Mouse (Mus musculus): ENCODE results near the gene Hist1h3c. TPM values are rescaled to one million over a fixed set of nuclear protein-coding genes. Genes with fewer than 3 reads are reported as not detected.
"Not testable (repeated sequence)": the region's sequence is repeated elsewhere in the genome, so short reads cannot be mapped to it uniquely, and the experiment has no call there.

Gene Hist1h3c
- total RNA-seq, 2 experiments from 2014 or later: 21.1 to 58.2 TPM

- DNase-seq; intact Hi-C loops (cut with DNase I): not testable (repeated sequence)
Observed at GRCm38 (mm10) chr13:23717593-23718245, 27.7 kb downstream of the Hist1h3c start.

- DNase-seq: no peak
- intact Hi-C loops (cut with DNase I): no loop called here
Observed at GRCm38 (mm10) chr13:23717176-23717575, 28.2 kb downstream of the Hist1h3c start.

GRCm38 (mm10) chr13:23716261-23717042 is 28.9 kb downstream of the Hist1h3c start:
- intact Hi-C loops (cut with DNase I): no loop called here

GRCm38 (mm10) chr13:23710374-23711089 is 34.9 kb downstream of the Hist1h3c start, which contains the start of gene Hfe:
Hfe (minus strand) TSS chr13:23710854.
- intact Hi-C loops (cut with DNase I): no loop called here

More at GRCm38 (mm10) chr13:23716261-23717042, 28.9 kb downstream of the Hist1h3c start:
- DNase-seq: no peak

GRCm38 (mm10) chr13:23709714-23710373 is 35.6 kb downstream of the Hist1h3c start:
- DNase-seq: peak in 1 of 2 experiments; percentile 29
- intact Hi-C loops (cut with DNase I): no loop called here

More at GRCm38 (mm10) chr13:23710374-23711089, 34.9 kb downstream of the Hist1h3c start, which contains the start of gene Hfe:
- DNase-seq: peak; percentile 57 to 65

GRCm38 (mm10) chr13:23708654-23709053 is 36.7 kb downstream of the Hist1h3c start:
- DNase-seq: no peak
- intact Hi-C loops (cut with DNase I): no loop called here

GRCm38 (mm10) chr13:23708041-23708440 is 37.4 kb downstream of the Hist1h3c start:
- no peak for DNase-seq
- intact Hi-C loops (cut with DNase I): no loop called here

GRCm38 (mm10) chr13:23706771-23707170 is 38.6 kb downstream of the Hist1h3c start:
- intact Hi-C loops (cut with DNase I): no loop called here

GRCm38 (mm10) chr13:23705751-23706356 is 39.5 kb downstream of the Hist1h3c start:
- no peak for DNase-seq
- intact Hi-C loops (cut with DNase I): no loop called here

More at GRCm38 (mm10) chr13:23706771-23707170, 38.6 kb downstream of the Hist1h3c start:
- no peak for DNase-seq

- DNase-seq; intact Hi-C loops (cut with DNase I): not testable (repeated sequence)
Observed at GRCm38 (mm10) chr13:23702801-23703200, 42.6 kb downstream of the Hist1h3c start.

- intact Hi-C loops (cut with DNase I): no loop called here
- DNase-seq: no peak
Observed at GRCm38 (mm10) chr13:23702220-23702619, 43.2 kb downstream of the Hist1h3c start.

- DNase-seq: peak; percentile 59 to 80
- intact Hi-C loops (cut with DNase I): loop anchor here (1.0 kb wide), 1 partner anchor 31 kb away; no protein-coding TSS in a partner anchor
Observed at GRCm38 (mm10) chr13:23700786-23701520, 44.4 kb downstream of the Hist1h3c start.

GRCm38 (mm10) chr13:23699767-23700166 is 45.6 kb downstream of the Hist1h3c start:
- intact Hi-C loops (cut with DNase I): loop anchor here (5.0 kb wide), 3 partner anchors 77 to 157 kb away; partner anchors contain the start of genes Hist1h1e, Hist1h2be, Hist1h2bh and Hist1h3f
- no peak for DNase-seq

- intact Hi-C loops (cut with DNase I): loop anchor here (5.0 kb wide), 3 partner anchors 77 to 157 kb away; partner anchors contain the start of genes Hist1h1e, Hist1h2be, Hist1h2bh and Hist1h3f
- no peak for DNase-seq
Observed at GRCm38 (mm10) chr13:23698996-23699395, 46.4 kb downstream of the Hist1h3c start.

GRCm38 (mm10) chr13:23698300-23698693 is 47.1 kb downstream of the Hist1h3c start, which contains the start of gene Hist1h4c:
Hist1h4c (minus strand) TSS chr13:23698454.
- intact Hi-C loops (cut with DNase I): loop anchor here (5.0 kb wide), 3 partner anchors 76 to 156 kb away; partner anchors contain the start of genes Hist1h1e, Hist1h2be, Hist1h2bh and Hist1h3f
- DNase-seq: peak; percentile 96 to 100

GRCm38 (mm10) chr13:23697491-23698299 is 47.7 kb downstream of the Hist1h3c start:
- intact Hi-C loops (cut with DNase I): loop anchor here (5.0 kb wide), 3 partner anchors 75 to 155 kb away; partner anchors contain the start of genes Hist1h1e, Hist1h2be, Hist1h2bh and Hist1h3f
- DNase-seq: peak; percentile 57 to 68

GRCm38 (mm10) chr13:23696061-23696474 is 49.3 kb downstream of the Hist1h3c start:
- DNase-seq: no peak
- intact Hi-C loops (cut with DNase I): loop anchor here (1.0 to 5.0 kb wide), 4 partner anchors 11 to 154 kb away; partner anchors contain the start of genes Hist1h1e, Hist1h2be, Hist1h2bh and Hist1h3f

Measured in heart, postnatal 14 days (tissue).